Mouse (Mus musculus): ENCODE measurements around the gene Fam57b. TPM values are rescaled to one million over a fixed set of nuclear protein-coding genes. Genes with fewer than 3 reads are reported as not detected.

The Fam57b gene
- total and polyA plus RNA-seq, 2 experiments from 2014 or later: 56.3 to 60.2 TPM

DNA sequence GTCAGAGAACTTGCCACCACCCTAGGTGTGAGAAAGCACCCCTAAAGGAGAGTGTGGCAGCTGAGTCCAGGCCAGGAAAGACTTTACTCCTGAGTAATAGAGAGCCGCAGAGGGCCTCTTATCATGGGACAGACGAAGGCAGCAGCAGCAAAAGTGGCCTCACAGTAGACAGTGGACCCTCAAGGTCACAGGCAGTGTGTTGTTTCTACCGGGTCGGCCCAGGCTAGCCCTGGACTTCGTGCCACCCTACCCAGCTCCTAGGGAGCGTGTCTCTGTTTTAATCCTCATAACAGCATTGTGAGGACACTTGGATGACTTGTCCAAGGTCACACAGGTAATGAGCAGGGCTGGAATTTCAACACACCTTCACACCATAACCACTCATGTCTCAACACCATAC is 52.7 kb downstream of the Fam57b start:
- Histone ChIP-seq H3K4me1 (ENCODE audit: insufficient read depth, low read length) (peaks cover 8% of the 10 kb centered on the region), H3K36me3 (ENCODE audit: insufficient read depth, low read length) (peaks cover 40% of the 10 kb centered on the region; the same call in 1 of the 2 replicates), H3K4me3 (ENCODE audit: low read depth, low read length) (no peak overlapping the region), H3K27ac (ENCODE audit: low read depth, low read length) (no peak overlapping the region), H3K9ac (replicated peaks; ENCODE audit: low read length, poor library complexity, severe bottlenecking) (no peak overlapping the region), H3K9me3 (ENCODE audit: low read length) (no peaks in the 10 kb centered on the region), H3K4me2 (ENCODE audit: low read depth, low read length, poor library complexity, severe bottlenecking) (no peak overlapping the region), H3K27me3 (ENCODE audit: insufficient read depth, low read length) (no peaks in the 10 kb centered on the region)
- TF ChIP-seq CTCF (IDR thresholded peaks at IDR 0.05): no peak
- no peak for ATAC-seq (ENCODE audit: low FRiP score)
- DNase-seq (ENCODE audit: low spot score): no peak
- WGBS: 91% methylated on average over 6 of the region's 6 CpGs

DNA sequence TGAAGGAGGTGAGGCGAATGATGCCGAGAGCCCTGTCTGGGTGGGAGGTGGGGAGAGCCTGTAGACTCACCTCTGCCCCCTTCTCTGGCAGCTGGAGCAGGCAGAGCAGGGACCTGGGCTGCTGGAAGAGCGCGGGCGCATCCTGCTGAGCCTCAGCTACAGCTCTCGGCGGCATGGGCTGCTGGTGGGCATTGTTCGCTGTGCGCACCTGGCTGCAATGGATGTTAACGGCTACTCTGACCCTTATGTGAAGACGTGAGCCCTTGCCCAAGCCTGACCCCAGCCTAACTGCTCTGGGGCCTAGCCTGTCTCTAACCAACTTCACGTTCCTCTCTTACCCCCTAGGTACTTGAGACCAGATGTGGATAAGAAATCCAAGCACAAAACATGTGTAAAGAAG is 53.7 kb downstream of the Fam57b start:
- H3K9ac ChIP-seq (replicated peaks; ENCODE audit: low read length, poor library complexity, severe bottlenecking): no peak overlapping the region
- H3K9me3 ChIP-seq (ENCODE audit: low read length): no peaks in the 10 kb centered on the region
- ATAC-seq (ENCODE audit: low FRiP score): no peak
- no peak overlapping the region for H3K4me3 ChIP-seq (ENCODE audit: low read depth, low read length)
- 40% methylated on average over 12 of the region's 12 CpGs for WGBS
- peaks cover 8% of the 10 kb centered on the region for H3K4me1 ChIP-seq (ENCODE audit: insufficient read depth, low read length)
- TF ChIP-seq CTCF (IDR thresholded peaks at IDR 0.05): no peak
- H3K27ac ChIP-seq (ENCODE audit: low read depth, low read length): no peak overlapping the region
- DNase-seq (ENCODE audit: low spot score): no peak
- peaks cover 43% of the 10 kb centered on the region for H3K36me3 ChIP-seq (ENCODE audit: insufficient read depth, low read length)
- no peaks in the 10 kb centered on the region for H3K27me3 ChIP-seq (ENCODE audit: insufficient read depth, low read length)
- H3K4me2 ChIP-seq (ENCODE audit: low read depth, low read length, poor library complexity, severe bottlenecking): no peak overlapping the region

DNA sequence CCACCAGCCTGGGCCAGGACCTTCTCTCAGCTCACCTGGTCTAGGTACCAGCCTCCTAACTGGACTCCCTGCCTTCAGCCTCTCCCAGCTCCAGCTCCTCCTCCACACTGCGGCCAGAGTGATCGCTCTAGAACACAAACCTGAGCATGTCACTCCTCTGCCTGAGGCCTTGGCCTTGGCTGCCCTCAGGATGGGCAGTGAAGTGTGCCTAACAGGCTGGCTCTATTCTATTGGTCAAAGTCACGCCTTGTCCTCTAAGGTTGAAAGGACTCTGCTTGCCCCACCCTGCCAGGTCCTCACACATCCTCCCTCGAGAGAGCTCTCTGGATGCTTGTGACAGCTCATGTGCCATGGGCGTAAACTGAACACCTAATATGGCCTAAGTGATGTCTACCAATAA is 56.0 kb downstream of the Fam57b start:
- WGBS: 90% methylated on average over 5 of the region's 5 CpGs
- H3K4me1 ChIP-seq (ENCODE audit: insufficient read depth, low read length): peaks cover 6% of the 10 kb centered on the region
- no peaks in the 10 kb centered on the region for H3K9me3 ChIP-seq (ENCODE audit: low read length)
- peaks cover 59% of the 10 kb centered on the region for H3K36me3 ChIP-seq (ENCODE audit: insufficient read depth, low read length)
- TF ChIP-seq CTCF (IDR thresholded peaks at IDR 0.05): no peak
- no peak for DNase-seq (ENCODE audit: low spot score)
- H3K27me3 ChIP-seq (ENCODE audit: insufficient read depth, low read length): no peaks in the 10 kb centered on the region
- H3K27ac ChIP-seq (ENCODE audit: low read depth, low read length): no peak overlapping the region
- no peak for ATAC-seq (ENCODE audit: low FRiP score)
- no peak overlapping the region for H3K4me3 ChIP-seq (ENCODE audit: low read depth, low read length)
- no peak overlapping the region for H3K4me2 ChIP-seq (ENCODE audit: low read depth, low read length, poor library complexity, severe bottlenecking)
- no peak overlapping the region for H3K9ac ChIP-seq (replicated peaks; ENCODE audit: low read length, poor library complexity, severe bottlenecking)

DNA sequence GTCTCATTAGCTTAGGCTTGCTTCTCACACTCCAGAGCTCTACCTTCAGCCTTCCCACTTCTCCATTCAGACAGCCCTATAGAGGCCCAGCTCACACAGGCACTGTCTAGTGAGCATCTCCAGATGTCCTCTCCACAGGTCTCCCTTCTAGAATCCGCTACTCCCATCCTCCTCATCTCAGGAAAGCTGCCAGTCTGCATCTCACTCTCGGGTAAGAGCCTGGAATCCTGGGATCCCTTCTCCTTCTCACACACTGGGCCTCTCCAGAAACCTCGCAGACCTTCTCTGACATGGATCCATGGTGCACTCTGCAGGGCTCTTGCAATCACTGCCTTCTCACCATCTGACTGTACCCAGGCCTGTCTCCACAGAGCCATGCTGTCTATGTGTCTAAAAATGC is 58.2 kb downstream of the Fam57b start:
- DNase-seq (ENCODE audit: low spot score) (no peak), ATAC-seq (ENCODE audit: low FRiP score) (no peak)
- H3K9me3 ChIP-seq (ENCODE audit: low read length): no peaks in the 10 kb centered on the region
- no peaks in the 10 kb centered on the region for H3K27me3 ChIP-seq (ENCODE audit: insufficient read depth, low read length)
- H3K9ac ChIP-seq (replicated peaks; ENCODE audit: low read length, poor library complexity, severe bottlenecking): no peak overlapping the region
- no peak overlapping the region for H3K27ac ChIP-seq (ENCODE audit: low read depth, low read length)
- no peak overlapping the region for H3K4me2 ChIP-seq (ENCODE audit: low read depth, low read length, poor library complexity, severe bottlenecking)
- no peak for TF ChIP-seq CTCF (IDR thresholded peaks at IDR 0.05)
- H3K4me1 ChIP-seq (ENCODE audit: insufficient read depth, low read length): no peaks in the 10 kb centered on the region
- no peak overlapping the region for H3K4me3 ChIP-seq (ENCODE audit: low read depth, low read length)
- WGBS: 78% methylated on average over 3 of the region's 3 CpGs
- H3K36me3 ChIP-seq (ENCODE audit: insufficient read depth, low read length): peaks cover 59% of the 10 kb centered on the region

DNA sequence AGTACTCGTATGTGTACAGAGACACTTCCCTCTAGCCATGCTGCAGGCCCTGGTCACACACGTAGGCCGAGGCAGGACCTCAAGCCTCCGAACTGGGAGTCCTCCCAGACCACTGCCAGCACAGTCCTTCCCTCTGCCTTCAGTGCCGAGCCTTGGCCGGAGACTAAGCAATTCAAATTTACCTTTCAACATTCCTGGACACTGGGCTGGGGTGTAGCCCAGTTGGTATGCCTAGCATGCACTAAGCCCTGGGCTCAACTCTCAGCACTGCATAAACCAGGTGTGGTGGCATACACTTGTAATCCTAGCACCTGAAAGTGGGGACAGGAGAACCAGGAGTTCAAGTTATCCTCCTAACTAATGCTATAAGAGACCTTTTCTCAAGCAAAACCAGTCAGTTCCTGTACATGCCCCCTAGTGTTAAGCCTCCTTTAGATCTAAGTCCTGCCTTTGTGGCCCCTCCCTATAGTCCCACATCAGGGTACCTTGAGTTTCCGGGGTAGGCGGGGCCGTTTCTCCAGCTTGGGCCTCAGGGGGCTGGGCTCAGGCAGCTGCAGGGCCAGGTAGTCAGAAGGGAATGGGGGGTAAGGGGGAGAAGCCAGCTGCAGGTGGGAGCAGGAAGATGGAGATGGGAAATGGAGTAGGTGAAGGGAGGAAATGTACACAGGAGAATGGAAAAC is 59.4 kb downstream of the Fam57b start:
- 77% methylated on average over 9 of the region's 9 CpGs for WGBS
- no peaks in the 10 kb centered on the region for H3K27me3 ChIP-seq (ENCODE audit: insufficient read depth, low read length)
- no peak for TF ChIP-seq CTCF (IDR thresholded peaks at IDR 0.05)
- no peak for ATAC-seq (ENCODE audit: low FRiP score)
- H3K4me1 ChIP-seq (ENCODE audit: insufficient read depth, low read length): peaks cover 3% of the 10 kb centered on the region; the same call in 1 of the 2 replicates
- no peak overlapping the region for H3K27ac ChIP-seq (ENCODE audit: low read depth, low read length)
- H3K36me3 ChIP-seq (ENCODE audit: insufficient read depth, low read length): peaks cover 49% of the 10 kb centered on the region
- no peak for DNase-seq (ENCODE audit: low spot score)
- no peak overlapping the region for H3K4me2 ChIP-seq (ENCODE audit: low read depth, low read length, poor library complexity, severe bottlenecking)
- H3K9me3 ChIP-seq (ENCODE audit: low read length): no peaks in the 10 kb centered on the region
- no peak overlapping the region for H3K9ac ChIP-seq (replicated peaks; ENCODE audit: low read length, poor library complexity, severe bottlenecking)
- no peak overlapping the region for H3K4me3 ChIP-seq (ENCODE audit: low read depth, low read length)

DNA sequence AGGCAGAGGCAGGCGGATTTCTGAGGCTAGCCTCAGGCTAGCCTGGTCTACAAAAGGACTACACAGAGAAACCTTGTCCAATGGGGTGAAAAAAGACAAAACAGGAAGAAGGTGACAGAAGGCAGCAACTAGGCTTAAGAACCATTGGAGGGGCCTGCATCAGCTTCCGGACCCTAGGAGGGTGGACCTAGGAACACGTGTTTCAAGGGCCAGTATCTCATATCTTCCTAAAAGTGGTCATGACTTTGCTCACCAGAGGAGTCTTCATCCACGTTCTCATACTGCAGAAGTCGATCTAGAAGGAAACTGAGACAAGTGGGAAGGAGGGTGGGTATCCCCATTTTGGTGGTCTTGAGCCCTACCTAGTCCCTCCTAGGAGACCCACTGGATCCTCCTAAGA is 63.5 kb downstream of the Fam57b start:
- Histone ChIP-seq H3K4me3 (ENCODE audit: low read depth, low read length) (peak overlapping the region; percentile 52), H3K36me3 (ENCODE audit: insufficient read depth, low read length) (peaks cover 37% of the 10 kb centered on the region), H3K9me3 (ENCODE audit: low read length) (no peaks in the 10 kb centered on the region), H3K4me2 (ENCODE audit: low read depth, low read length, poor library complexity, severe bottlenecking) (peak overlapping the region; percentile 75), H3K9ac (replicated peaks; ENCODE audit: low read length, poor library complexity, severe bottlenecking) (peak overlapping the region; percentile 65), H3K4me1 (ENCODE audit: insufficient read depth, low read length) (peaks cover 10% of the 10 kb centered on the region; the same call in 1 of the 2 replicates), H3K27ac (ENCODE audit: low read depth, low read length) (no peak overlapping the region), H3K27me3 (ENCODE audit: insufficient read depth, low read length) (no peaks in the 10 kb centered on the region)
- DNase-seq (ENCODE audit: low spot score): no peak
- WGBS: 71% methylated on average over 5 of the region's 5 CpGs
- TF ChIP-seq CTCF (IDR thresholded peaks at IDR 0.05): no peak
- ATAC-seq (ENCODE audit: low FRiP score): no peak
